Mouse (Mus musculus) neural tube, embryonic 11.5 days (tissue): ENCODE measurements around the gene Tbc1d24. TPM values are rescaled to one million over a fixed set of nuclear protein-coding genes. Genes with fewer than 3 reads are reported as not detected.
"Not testable (repeated sequence)": the region's sequence is repeated elsewhere in the genome, so short reads cannot be mapped to it uniquely, and the experiment has no call there.

Experiments used
- ATAC-seq: fragments of 200-750 bp; cut with Nextera tagmentation; 2 replicates; pipeline ENCODE4 v1.8.0; 2017; ENCODE audit warnings: moderate number of reproducible peaks, mild to moderate bottlenecking, moderate TSS enrichment, moderate library complexity; ENCODE audit not compliant: insufficient read depth, low FRiP score, low TSS enrichment
- DNase-seq: peaks from one replicate; pipeline ENCODE4 v3.0.0-alpha.2; 2015; ENCODE audit warnings: low spot score
- H3K27ac ChIP-seq: fragments of 300-500 bp; sonication (generic); 2 replicates; pipeline ENCODE4 v1.5.1; 2014; ENCODE audit warnings: low read depth, mild to moderate bottlenecking, low read length
- H3K27me3 ChIP-seq: fragments of 300-500 bp; sonication (generic); 2 replicates; pipeline ENCODE4 v1.6.1; 2014; ENCODE audit warnings: mild to moderate bottlenecking, low read length, mixed read lengths; ENCODE audit not compliant: control insufficient read depth, insufficient read depth
- H3K36me3 ChIP-seq: fragments of 300-500 bp; sonication (generic); 2 replicates; pipeline ENCODE4 v1.6.1; 2014; ENCODE audit warnings: mild to moderate bottlenecking, low read length, moderate library complexity, mixed read lengths; ENCODE audit not compliant: control insufficient read depth, insufficient read depth
- H3K4me1 ChIP-seq: fragments of 300-500 bp; sonication (generic); 2 replicates; pipeline ENCODE4 v1.6.1; 2014; ENCODE audit warnings: low read length, mixed read lengths; ENCODE audit not compliant: control insufficient read depth, insufficient read depth
- H3K4me2 ChIP-seq: fragments of 300-500 bp; sonication (generic); 2 replicates; pipeline ENCODE4 v1.6.1; 2014; ENCODE audit warnings: low read depth, mild to moderate bottlenecking, moderate library complexity
- H3K4me3 ChIP-seq: fragments of 300-500 bp; sonication (generic); 2 replicates; pipeline ENCODE4 v1.5.1; 2014; ENCODE audit warnings: low read depth, low read length
- H3K9ac ChIP-seq: fragments of 300-500 bp; sonication (generic); 2 replicates; pipeline ENCODE4 v1.6.1; 2014; ENCODE audit warnings: mild to moderate bottlenecking, low read length
- H3K9me3 ChIP-seq: fragments of 300-500 bp; sonication (generic); 2 replicates; pipeline ENCODE4 v1.6.1; 2016; ENCODE audit warnings: low read length; ENCODE audit not compliant: control insufficient read depth
- WGBS: fragments of 180-500 bp; shearing (Covaris S2); extraction: QIAGEN DNeasy Blood & Tissue Kit; methylation state at CpG from one replicate; pipeline ENCODE4 v1.1.7; 2014; 5-methylcytosine and 5-hydroxymethylcytosine counted together
- polyA plus RNA-seq: library from polyadenylated mRNA; unstranded; fragments of >200 nt; fragmentation: Nextera tagmentation; extraction: Ambion mirVana; gene quantifications from 2 replicates; pipeline ENCODE4 v1.2.1, GENCODE M21; 2014

Tbc1d24 gene
- polyA plus RNA-seq, 1 experiment from 2014 or later: 8.7 TPM

GRCm38 (mm10) chr17:24139968-24140367 is 65.4 kb downstream of the Tbc1d24 start:
- peaks cover 6% of the 10 kb centered on the region; the same call in 1 of the 2 replicates for H3K4me1 ChIP-seq
- H3K9ac ChIP-seq: no peak overlapping the region
- 94% methylated on average over 4 of the region's 4 CpGs for WGBS

GRCm38 (mm10) chr17:24139256-24139655 is 66.1 kb downstream of the Tbc1d24 start:
- Histone ChIP-seq H3K4me3 (no peak overlapping the region), H3K4me1 (peaks cover 6% of the 10 kb centered on the region; the same call in 1 of the 2 replicates), H3K9me3 (no peaks in the 10 kb centered on the region), H3K27me3 (no peaks in the 10 kb centered on the region), H3K36me3 (no peaks in the 10 kb centered on the region), H3K27ac (no peak overlapping the region), H3K9ac (no peak overlapping the region), H3K4me2 (no peak overlapping the region)
- ATAC-seq (no peak), DNase-seq (no peak)
- 87% methylated on average over 3 of the region's 3 CpGs for WGBS

More at GRCm38 (mm10) chr17:24139968-24140367, 65.4 kb downstream of the Tbc1d24 start:
- Histone ChIP-seq H3K27ac (no peak overlapping the region), H3K4me3 (peak overlapping the region; percentile 98; the same call in 1 of the 2 replicates), H3K27me3 (no peaks in the 10 kb centered on the region), H3K4me2 (peak overlapping the region; percentile 97; the same call in 1 of the 2 replicates), H3K36me3 (no peaks in the 10 kb centered on the region), H3K9me3 (no peaks in the 10 kb centered on the region)
- ATAC-seq (no peak), DNase-seq (no peak)

GRCm38 (mm10) chr17:24137226-24137880 is 68.0 kb downstream of the Tbc1d24 start:
- Histone ChIP-seq H3K36me3 (no peaks in the 10 kb centered on the region), H3K4me3 (no peak overlapping the region), H3K27me3 (no peaks in the 10 kb centered on the region), H3K4me1 (peaks cover 6% of the 10 kb centered on the region; the same call in 1 of the 2 replicates), H3K27ac (no peak overlapping the region), H3K4me2 (no peak overlapping the region), H3K9me3 (no peaks in the 10 kb centered on the region), H3K9ac (no peak overlapping the region)
- WGBS: 88% methylated on average over 2 of the region's 2 CpGs
- ATAC-seq (no peak), DNase-seq (no peak)

GRCm38 (mm10) chr17:24134062-24134461 is 71.3 kb downstream of the Tbc1d24 start:
- Histone ChIP-seq H3K4me3 (no peak overlapping the region), H3K9me3 (no peaks in the 10 kb centered on the region), H3K4me1 (no peaks in the 10 kb centered on the region), H3K27ac (no peak overlapping the region), H3K36me3 (no peaks in the 10 kb centered on the region), H3K27me3 (no peaks in the 10 kb centered on the region), H3K4me2 (no peak overlapping the region), H3K9ac (no peak overlapping the region)
- no peak for DNase-seq
- no peak for ATAC-seq

- ATAC-seq: not testable (repeated sequence)
These were observed 72.4 kb downstream of the Tbc1d24 start for GRCm38 (mm10) chr17:24132919-24133318.

GRCm38 (mm10) chr17:24131570-24131969 is 73.8 kb downstream of the Tbc1d24 start:
- Histone ChIP-seq H3K9ac (no peak overlapping the region), H3K27me3 (no peaks in the 10 kb centered on the region), H3K4me1 (no peaks in the 10 kb centered on the region), H3K27ac (no peak overlapping the region), H3K9me3 (no peaks in the 10 kb centered on the region), H3K4me3 (no peak overlapping the region), H3K4me2 (no peak overlapping the region), H3K36me3 (no peaks in the 10 kb centered on the region)
- 93% methylated on average over 3 of the region's 3 CpGs for WGBS
- no peak for DNase-seq
- no peak for ATAC-seq

More at GRCm38 (mm10) chr17:24132919-24133318, 72.4 kb downstream of the Tbc1d24 start:
- not testable (repeated sequence) for DNase-seq, H3K27ac ChIP-seq, H3K9ac ChIP-seq, H3K27me3 ChIP-seq, H3K9me3 ChIP-seq, H3K36me3 ChIP-seq, H3K4me1 ChIP-seq, H3K4me2 ChIP-seq, H3K4me3 ChIP-seq
- WGBS: 84% methylated on average over 4 of the region's 4 CpGs

- H3K27me3 ChIP-seq, H3K4me2 ChIP-seq, H3K9me3 ChIP-seq, H3K4me3 ChIP-seq, H3K9ac ChIP-seq, DNase-seq, H3K36me3 ChIP-seq, H3K27ac ChIP-seq, H3K4me1 ChIP-seq, ATAC-seq: not testable (repeated sequence)
- WGBS: 96% methylated on average over 4 of the region's 4 CpGs
These were observed 76.1 kb downstream of the Tbc1d24 start for GRCm38 (mm10) chr17:24129246-24129645.

GRCm38 (mm10) chr17:24127592-24127991 is 77.8 kb downstream of the Tbc1d24 start:
- no peak overlapping the region for H3K27ac ChIP-seq
- 86% methylated on average over 1 of the region's 1 CpGs for WGBS
- H3K9ac ChIP-seq: no peak overlapping the region
- no peak overlapping the region for H3K4me2 ChIP-seq
- no peaks in the 10 kb centered on the region for H3K36me3 ChIP-seq
- no peak overlapping the region for H3K4me3 ChIP-seq
- H3K27me3 ChIP-seq: no peaks in the 10 kb centered on the region
- no peaks in the 10 kb centered on the region for H3K4me1 ChIP-seq
- DNase-seq: no peak
- ATAC-seq: no peak
- H3K9me3 ChIP-seq: no peaks in the 10 kb centered on the region

GRCm38 (mm10) chr17:24126801-24127200 is 78.6 kb downstream of the Tbc1d24 start:
- Histone ChIP-seq H3K4me1 (no peaks in the 10 kb centered on the region), H3K9me3 (no peaks in the 10 kb centered on the region), H3K9ac (no peak overlapping the region), H3K4me2 (no peak overlapping the region), H3K4me3 (no peak overlapping the region), H3K36me3 (no peaks in the 10 kb centered on the region), H3K27ac (no peak overlapping the region), H3K27me3 (no peaks in the 10 kb centered on the region)
- DNase-seq: no peak
- 81% methylated on average over 3 of the region's 3 CpGs for WGBS
- no peak for ATAC-seq
